Mouse (Mus musculus) CH12.LX (cell line): ENCODE results near the gene Cmss1. TPM values are rescaled to one million over a fixed set of nuclear protein-coding genes. Genes with fewer than 3 reads are reported as not detected.
"Not testable (repeated sequence)": the region's sequence is repeated elsewhere in the genome, so short reads cannot be mapped to it uniquely, and the experiment has no call there.

ENCODE experiments used
- DNase-seq: peaks from one replicate; pipeline ENCODE4 v3.0.0-alpha.2; 2013; ENCODE audit errors: extremely low read depth
- H3K27ac ChIP-seq: 2 replicates; pipeline ENCODE4 v1.5.1; 2012; ENCODE audit warnings: low read depth, mild to moderate bottlenecking, control low read depth, moderate library complexity; ENCODE audit not compliant: insufficient read depth
- H3K27me3 ChIP-seq: replicated peaks from 2 replicates; pipeline ENCODE3; 2012; ENCODE audit warnings: inconsistent platforms
- H3K36me3 ChIP-seq, 2 experiments: replicated peaks in 1 of 2; 2 replicates each; pipeline versions ENCODE3 to v1.6.1; 2012; ENCODE audit warnings: inconsistent platforms in 1 of 2, low read length in 1 of 2, mild to moderate bottlenecking in 1 of 2, mixed read lengths in 1 of 2, moderate library complexity in 1 of 2; ENCODE audit not compliant: control insufficient read depth in 1 of 2, insufficient read depth in 1 of 2
- H3K4me1 ChIP-seq, 2 experiments: 2 replicates each; pipeline ENCODE4 v1.6.1; 2012; ENCODE audit warnings: inconsistent platforms in 1 of 2, moderate library complexity in 1 of 2; ENCODE audit not compliant: insufficient read depth in 2 of 2, control insufficient read depth in 1 of 2
- H3K4me2 ChIP-seq: 2 replicates; pipeline ENCODE4 v1.6.1; 2012; ENCODE audit warnings: low read depth, mild to moderate bottlenecking, control low read depth; ENCODE audit not compliant: poor library complexity, insufficient read depth, severe bottlenecking
- H3K4me3 ChIP-seq, 3 experiments: fragments of 150-350 bp in 1 of 3; sonication (generic) in 1 of 3; replicated peaks in 1 of 3; 2 replicates each; pipeline versions ENCODE3 to v1.5.1; 2011 to 2012; ENCODE audit warnings: low read depth in 2 of 3, low read length in 2 of 3, mild to moderate bottlenecking in 2 of 3, moderate library complexity in 2 of 3, control low read depth in 1 of 3, improper control_type of control experiment in 1 of 3, inconsistent platforms in 1 of 3, mixed read lengths in 1 of 3; ENCODE audit not compliant: poor library complexity in 1 of 3
- H3K79me2 ChIP-seq: replicated peaks from 2 replicates; pipeline ENCODE4 v1.6.1; 2012; ENCODE audit warnings: mild to moderate bottlenecking, moderate library complexity; ENCODE audit not compliant: control insufficient read depth, poor library complexity, insufficient read depth, severe bottlenecking; ENCODE audit errors: extremely low read depth
- H3K9ac ChIP-seq: 2 replicates; pipeline ENCODE4 v1.6.1; 2012; ENCODE audit warnings: low read depth, mild to moderate bottlenecking, control low read depth, moderate library complexity; ENCODE audit not compliant: insufficient read depth
- H3K9me3 ChIP-seq: replicated peaks from 2 replicates; pipeline ENCODE3; 2012; ENCODE audit warnings: low read length, inconsistent platforms, mixed read lengths
- BHLHE40 ChIP-seq: IDR thresholded peaks from 2 replicates; pipeline ENCODE4 v1.6.1; 2011; ENCODE audit warnings: mild to moderate bottlenecking, low read depth, low read length, improper control_type of control experiment
- CHD1 ChIP-seq: IDR thresholded peaks from 2 replicates; pipeline ENCODE4 v1.6.1; 2012; ENCODE audit warnings: low read depth, low read length, improper control_type of control experiment, inconsistent platforms
- E2F4 ChIP-seq: IDR thresholded peaks from 2 replicates; pipeline ENCODE4 v1.6.1; 2011; ENCODE audit warnings: low read depth, low read length, improper control_type of control experiment; ENCODE audit not compliant: insufficient replicate concordance
- ETS1 ChIP-seq: conservative IDR thresholded peaks from 2 replicates; pipeline ENCODE4 v1.6.1; 2012; ENCODE audit warnings: low read depth, mild to moderate bottlenecking, inconsistent platforms, low read length, improper control_type of control experiment, moderate library complexity
- IRF4 ChIP-seq: IDR thresholded peaks from 2 replicates; pipeline ENCODE4 v1.6.1; 2014; ENCODE audit warnings: low read depth, mild to moderate bottlenecking, inconsistent platforms, low read length, improper control_type of control experiment
- JUND ChIP-seq: conservative IDR thresholded peaks from 2 replicates; pipeline ENCODE4 v1.6.1; 2011; ENCODE audit warnings: low read depth, low read length, improper control_type of control experiment
- KAT2A ChIP-seq: IDR thresholded peaks from 2 replicates; pipeline ENCODE4 v1.6.1; 2012; ENCODE audit warnings: low read length, improper control_type of control experiment, inconsistent platforms; ENCODE audit not compliant: insufficient replicate concordance
- MAX ChIP-seq: IDR thresholded peaks from 2 replicates; pipeline ENCODE4 v1.6.1; 2011; ENCODE audit warnings: low read length, improper control_type of control experiment
- MAZ ChIP-seq: IDR thresholded peaks from 2 replicates; pipeline ENCODE4 v1.6.1; 2012; ENCODE audit warnings: low read depth, mild to moderate bottlenecking, inconsistent platforms, low read length, improper control_type of control experiment, moderate library complexity
- MEF2A ChIP-seq: IDR thresholded peaks from 2 replicates; pipeline ENCODE4 v1.6.1; 2014; ENCODE audit warnings: low read depth, mild to moderate bottlenecking, inconsistent platforms, low read length, improper control_type of control experiment, borderline replicate concordance
- POLR2A ChIP-seq: IDR thresholded peaks from 2 replicates; pipeline ENCODE4 v1.6.1; 2011; ENCODE audit warnings: low read depth, mild to moderate bottlenecking, improper control_type of control experiment, low read length
- POLR2AphosphoS2 ChIP-seq: IDR thresholded peaks from 2 replicates; pipeline ENCODE4 v1.6.1; 2011; ENCODE audit warnings: low read depth, low read length, improper control_type of control experiment
- RAD21 ChIP-seq: IDR thresholded peaks from 2 replicates; pipeline ENCODE4 v1.6.1; 2011; ENCODE audit warnings: low read depth, mild to moderate bottlenecking, low read length, improper control_type of control experiment, moderate library complexity
- RCOR1 ChIP-seq: conservative IDR thresholded peaks from 2 replicates; pipeline ENCODE4 v1.6.1; 2012; ENCODE audit warnings: low read depth, mild to moderate bottlenecking, inconsistent platforms, low read length, improper control_type of control experiment
- SIN3A ChIP-seq: IDR thresholded peaks from 2 replicates; pipeline ENCODE4 v1.6.1; 2012; ENCODE audit warnings: low read length, improper control_type of control experiment, inconsistent platforms
- SMC3 ChIP-seq: IDR thresholded peaks from 2 replicates; pipeline ENCODE4 v1.6.1; 2011; ENCODE audit warnings: low read depth, low read length, improper control_type of control experiment
- TBP ChIP-seq: conservative IDR thresholded peaks from 2 replicates; pipeline ENCODE4 v1.6.1; 2011; ENCODE audit warnings: low read depth, low read length, improper control_type of control experiment
- USF2 ChIP-seq: conservative IDR thresholded peaks from 2 replicates; pipeline ENCODE4 v1.6.1; 2011; ENCODE audit warnings: low read depth, low read length, improper control_type of control experiment
- ZC3H11A ChIP-seq: IDR thresholded peaks from 2 replicates; pipeline ENCODE4 v1.6.1; 2012; ENCODE audit warnings: low read depth, mild to moderate bottlenecking, inconsistent platforms, low read length, improper control_type of control experiment
- ZKSCAN1 ChIP-seq: IDR thresholded peaks from 2 replicates; pipeline ENCODE4 v1.6.1; 2012; ENCODE audit warnings: low read depth, inconsistent platforms, low read length, improper control_type of control experiment, borderline replicate concordance
- ZMIZ1 ChIP-seq: IDR thresholded peaks from 2 replicates; pipeline ENCODE4 v1.6.1; 2012; ENCODE audit warnings: low read depth, mild to moderate bottlenecking, inconsistent platforms, low read length, improper control_type of control experiment
- ZNF384 ChIP-seq: IDR thresholded peaks from 2 replicates; pipeline ENCODE4 v1.6.1; 2012; ENCODE audit warnings: low read depth, low read length, improper control_type of control experiment, inconsistent platforms
- dilution Hi-C: fragments of 300-500 bp; cut with MboI; formaldehyde crosslinking; loops from 2 replicates; pipeline ENCODE4 v1.14.3; 2020; ENCODE audit warnings: low sequenced_read_pairs; ENCODE audit not compliant: extremely low pct_unique_long_range_greater_than_20kb, extremely low pct_ligation_motif_present
- in situ Hi-C: fragments of 300-500 bp; cut with MboI; formaldehyde crosslinking; loops from 3 replicates; pipeline ENCODE4 v1.14.3; 2019; ENCODE audit warnings: low sequenced_read_pairs, low pct_ligation_motif_present, low pct_unique_long_range_greater_than_20kb, mixed read lengths
- polyA plus RNA-seq: library from polyadenylated mRNA; unstranded; fragments of >175 nt; gene quantifications from 2 replicates; pipeline ENCODE4 v1.2.1, GENCODE M21; 2012; ENCODE audit warnings: low read depth; ENCODE audit not compliant: insufficient read length
- total RNA-seq, 2 experiments: library from RNA; depleted of rRNA; stranded (reverse); fragments of 300-350 nt in 1 of 2; fragments of >200 nt in 1 of 2; gene quantifications; 2 replicates each; pipeline ENCODE4 v1.2.3; 2012 to 2014

The Cmss1 gene
- total and polyA plus RNA-seq, 3 experiments, result 94.7 to 107 (median 103) TPM

GRCm38 (mm10) chr16:57392461-57392860 lies 214.2 kb downstream of the Cmss1 start:
- no peak overlapping the region for H3K27ac ChIP-seq
- dilution Hi-C loops (no loop called here), in situ Hi-C loops (loop anchor here (10.0 to 25.0 kb wide), 3 partner anchors 88 to 280 kb away; partner anchors contain the start of gene Tomm70a)

GRCm38 (mm10) chr16:57391171-57391570 lies 215.5 kb downstream of the Cmss1 start:
- H3K79me2 ChIP-seq, H3K9ac ChIP-seq, H3K4me2 ChIP-seq, H3K9me3 ChIP-seq, H3K4me3 ChIP-seq, H3K27ac ChIP-seq, H3K27me3 ChIP-seq, dilution Hi-C loops, DNase-seq, H3K36me3 ChIP-seq: not testable (repeated sequence)
- in situ Hi-C loops, result loop anchor here (10.0 to 25.0 kb wide), 3 partner anchors 86 to 279 kb away; partner anchors contain the start of gene Tomm70a
- H3K4me1 ChIP-seq, result peaks cover 5 to 40% of the 10 kb centered on the region in 2 experiments; a peak in 3 of 4 replicates

More at GRCm38 (mm10) chr16:57392461-57392860, 214.2 kb downstream of the Cmss1 start:
- no peak for TF ChIP-seq POLR2AphosphoS2
- no peak for TF ChIP-seq SIN3A
- TF ChIP-seq ZKSCAN1, result no peak
- no peak for TF ChIP-seq MAX
- TF ChIP-seq POLR2A, result no peak
- TF ChIP-seq MEF2A, result no peak
- no peak for TF ChIP-seq RCOR1
- TF ChIP-seq TBP, result no peak
- TF ChIP-seq E2F4, result no peak
- TF ChIP-seq ZNF384, result no peak
- no peak for TF ChIP-seq ZMIZ1
- no peak for TF ChIP-seq IRF4
- TF ChIP-seq, all 38 proteins: peak for 0
- H3K36me3 ChIP-seq, result peaks cover 0 to 10% of the 10 kb centered on the region in 2 experiments
- DNase-seq, result no peak
- H3K4me2 ChIP-seq, result no peak overlapping the region
- no peaks in the 10 kb centered on the region for H3K27me3 ChIP-seq
- H3K4me1 ChIP-seq, result peaks cover 5 to 49% of the 10 kb centered on the region in 2 experiments; a peak in 3 of 4 replicates
- no peak overlapping the region for H3K4me3 ChIP-seq
- no peaks in the 10 kb centered on the region for H3K79me2 ChIP-seq
- H3K9ac ChIP-seq, result no peak overlapping the region; the same call in 1 of the 2 replicates
- H3K9me3 ChIP-seq, result no peaks in the 10 kb centered on the region

GRCm38 (mm10) chr16:57389566-57390251 lies 217.0 kb downstream of the Cmss1 start:
- peaks cover 5 to 30% of the 10 kb centered on the region in 2 experiments; a peak in 3 of 4 replicates for H3K4me1 ChIP-seq
- dilution Hi-C loops, result no loop called here
- in situ Hi-C loops, result loop anchor here (10.0 to 25.0 kb wide), 3 partner anchors 85 to 277 kb away; partner anchors contain the start of gene Tomm70a
- TF ChIP-seq SMC3 (no peak), BHLHE40 (no peak), ETS1 (no peak), USF2 (no peak), E2F4 (no peak), ZC3H11A (no peak), MAZ (no peak), ZNF384 (no peak), CHD1 (no peak), IRF4 (no peak), KAT2A (no peak), RAD21 (no peak), SIN3A (no peak), JUND (no peak)
- no peaks in the 10 kb centered on the region for H3K27me3 ChIP-seq
- no peaks in the 10 kb centered on the region for H3K9me3 ChIP-seq
- DNase-seq, result no peak
- H3K4me3 ChIP-seq, result no peak overlapping the region
- H3K27ac ChIP-seq, result no peak overlapping the region
- no peak overlapping the region for H3K9ac ChIP-seq
- H3K79me2 ChIP-seq, result no peaks in the 10 kb centered on the region
- H3K36me3 ChIP-seq, result no peaks in the 10 kb centered on the region
- no peak overlapping the region for H3K4me2 ChIP-seq
